Mouse (Mus musculus) retina, postnatal 1 day (tissue): ENCODE data around the gene Lnpep.
"Not testable (repeated sequence)": the region's sequence is repeated elsewhere in the genome, so short reads cannot be mapped to it uniquely, and the experiment has no call there.

Source experiments
- DNase-seq: peaks from one replicate; pipeline ENCODE4 v3.0.0-alpha.2; 2012

Gene Lnpep

DNA sequence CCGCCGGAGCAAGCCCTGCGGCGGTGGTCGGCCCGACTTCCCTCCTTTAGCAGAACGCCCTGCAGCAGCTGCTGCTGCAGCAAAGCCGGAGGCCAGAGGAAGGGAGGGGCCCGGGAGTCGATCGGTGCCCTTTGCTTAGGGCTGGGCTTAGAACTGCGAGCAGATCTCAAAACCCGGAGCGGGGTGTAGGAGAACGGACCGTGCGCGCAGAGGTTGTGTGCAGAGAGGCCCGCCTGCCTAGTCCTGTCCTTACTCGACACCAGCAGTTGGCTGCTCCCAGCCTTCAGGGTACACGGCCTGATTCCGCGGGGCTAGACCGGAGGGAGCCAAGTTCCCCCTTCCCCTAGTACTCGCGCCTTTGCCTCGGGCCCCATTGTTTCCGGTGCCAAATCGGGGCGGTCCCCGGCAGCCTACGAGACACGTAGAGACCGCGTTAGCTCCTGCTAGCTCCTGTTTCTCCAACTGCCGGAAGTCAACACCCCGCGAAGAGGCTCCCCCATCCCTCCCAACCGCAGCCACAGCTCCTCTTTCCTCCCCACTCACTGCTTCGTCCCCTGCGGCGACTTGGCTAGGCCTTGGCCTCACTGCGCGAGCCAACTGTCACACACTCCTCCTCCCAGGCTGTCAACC is at the start of gene Lnpep:
Gene Lnpep, minus strand, starts transcription at position 94 of the 630 bp plus-strand sequence.
- DNase-seq: peak; percentile 97

DNA sequence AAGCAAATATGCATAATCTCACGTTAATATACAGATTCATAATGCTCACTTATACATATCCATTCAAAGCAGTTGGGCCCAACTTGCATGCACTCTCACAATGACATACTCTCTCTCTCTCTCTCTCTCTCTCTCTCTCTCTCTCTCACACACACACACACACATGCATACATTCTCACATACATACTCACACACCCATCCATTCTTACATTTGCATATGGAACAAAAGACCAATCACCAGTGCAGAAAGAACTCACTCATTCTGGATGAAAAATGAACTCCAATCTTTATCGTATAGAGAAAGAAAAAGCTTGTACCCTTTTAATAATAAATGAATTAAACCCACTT is 31.0 kb upstream of the Lnpep start:
- DNase-seq: no peak

DNA sequence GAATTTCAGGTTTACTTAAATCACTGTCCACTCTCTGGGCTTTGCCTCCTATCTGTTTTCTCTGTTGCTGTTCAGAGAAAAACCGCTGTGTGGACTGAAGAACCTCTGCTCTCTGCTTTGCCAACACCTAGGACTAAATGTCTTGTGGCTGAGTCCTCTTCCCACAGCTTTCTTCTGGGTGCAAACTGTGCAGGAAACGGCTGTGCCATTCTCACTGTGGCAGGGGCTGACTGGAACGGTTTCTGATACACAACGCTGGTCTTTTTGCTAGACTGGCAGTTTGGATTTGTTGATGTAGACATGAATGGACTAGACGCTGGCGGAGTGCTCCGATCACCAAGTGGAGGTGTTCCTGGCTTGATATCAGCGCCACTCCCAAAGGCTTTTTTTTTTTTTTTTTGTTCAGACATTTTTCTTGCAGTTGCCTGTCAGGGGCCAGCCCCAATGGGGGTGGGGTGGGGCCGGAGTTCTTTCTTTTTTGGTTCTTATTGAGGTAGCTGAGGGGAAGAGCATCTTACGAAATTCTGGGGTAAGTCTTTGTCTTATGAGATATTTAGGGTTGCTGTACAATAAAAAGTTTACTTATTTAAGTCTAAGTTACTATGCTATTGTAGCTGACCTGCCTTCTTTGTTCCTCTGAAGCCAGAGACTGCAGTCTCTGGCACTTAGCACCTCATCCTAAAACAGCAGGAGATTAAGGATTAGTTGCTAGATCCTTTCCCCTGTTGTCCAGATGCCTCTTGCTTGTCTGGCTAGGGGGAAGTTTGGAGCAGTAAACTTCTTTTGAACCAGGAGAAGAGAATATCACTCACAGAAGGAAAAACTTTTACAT is 30.4 kb upstream of the Lnpep start:
- peak; percentile 20 for DNase-seq

DNA sequence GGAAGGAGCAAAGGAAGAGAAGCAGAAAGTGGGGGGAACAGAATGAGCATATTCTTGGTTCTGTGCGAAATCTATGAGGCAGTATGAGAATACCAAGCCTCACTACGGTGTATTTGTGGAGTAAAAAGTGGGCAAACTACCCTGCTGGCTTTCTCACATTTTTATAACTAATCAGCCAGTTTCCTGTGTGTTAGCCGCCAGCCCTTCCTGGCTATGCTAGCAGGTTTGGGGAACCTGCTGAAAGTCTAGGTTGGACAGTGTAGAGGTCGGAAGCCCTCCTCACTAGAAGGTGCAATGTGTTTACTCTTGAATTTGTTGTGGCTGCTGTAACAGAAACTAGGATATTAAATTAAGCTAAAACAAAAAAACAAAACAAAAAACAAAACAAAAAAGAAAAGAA is 27.7 kb upstream of the Lnpep start:
- DNase-seq: no peak

DNA sequence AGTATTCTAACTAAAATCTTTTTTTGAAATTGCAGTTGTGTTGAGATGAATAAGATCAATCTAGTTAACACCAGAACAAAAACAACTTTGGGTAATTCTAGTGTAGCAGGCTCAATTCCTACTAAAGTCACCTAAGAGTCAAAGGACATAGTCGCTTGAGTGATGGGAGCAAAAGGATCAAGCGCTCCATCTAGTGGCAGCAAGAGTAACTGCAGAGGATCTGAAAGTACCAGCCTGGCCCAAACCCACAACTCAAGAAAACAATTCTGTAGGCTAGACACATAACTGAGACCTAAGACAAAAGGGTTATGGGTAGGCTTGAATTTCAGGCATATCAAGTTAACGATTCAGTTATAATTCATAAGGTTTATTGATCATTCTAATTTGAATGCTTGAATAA is 20.9 kb upstream of the Lnpep start:
- peak; percentile 72 for DNase-seq

DNA sequence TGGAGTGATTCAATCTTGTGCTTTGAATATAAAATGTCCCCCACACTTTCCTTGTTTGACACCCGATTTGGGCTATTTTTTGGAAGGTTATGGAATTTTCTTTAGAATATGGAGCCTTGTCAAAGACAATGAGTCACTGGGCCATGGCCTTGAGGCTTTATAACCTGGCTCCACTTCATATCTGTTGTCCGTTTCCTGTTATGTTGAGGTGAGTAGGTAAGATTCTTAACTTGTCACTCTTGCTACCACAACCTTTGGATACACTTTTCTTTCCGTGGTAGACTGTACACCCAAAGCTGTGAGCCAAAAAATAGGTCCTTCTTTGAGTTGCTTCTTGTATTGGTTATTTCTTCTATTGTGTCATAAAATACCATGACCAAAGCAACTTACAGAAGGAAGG is 12.5 kb upstream of the Lnpep start:
- no peak for DNase-seq

DNA sequence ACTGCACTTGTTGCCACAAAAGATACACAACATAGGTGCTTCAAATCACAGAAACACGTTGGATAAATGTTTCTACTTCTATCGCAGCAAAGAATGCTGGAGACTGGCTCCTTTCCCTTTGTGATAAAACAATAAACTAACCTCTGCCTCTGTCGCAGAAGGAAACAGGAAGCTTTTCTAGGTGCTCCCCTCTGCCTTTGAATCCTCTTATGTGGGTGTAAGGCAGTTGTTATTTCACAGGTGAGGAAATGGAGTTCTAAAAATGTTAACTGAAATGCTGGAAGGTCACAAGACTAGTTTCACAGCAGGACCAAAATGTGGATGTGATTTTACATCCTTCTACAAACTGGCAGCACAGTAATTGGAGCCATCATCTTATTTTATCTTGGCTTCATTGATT is 11.3 kb upstream of the Lnpep start:
- DNase-seq: no peak

DNA sequence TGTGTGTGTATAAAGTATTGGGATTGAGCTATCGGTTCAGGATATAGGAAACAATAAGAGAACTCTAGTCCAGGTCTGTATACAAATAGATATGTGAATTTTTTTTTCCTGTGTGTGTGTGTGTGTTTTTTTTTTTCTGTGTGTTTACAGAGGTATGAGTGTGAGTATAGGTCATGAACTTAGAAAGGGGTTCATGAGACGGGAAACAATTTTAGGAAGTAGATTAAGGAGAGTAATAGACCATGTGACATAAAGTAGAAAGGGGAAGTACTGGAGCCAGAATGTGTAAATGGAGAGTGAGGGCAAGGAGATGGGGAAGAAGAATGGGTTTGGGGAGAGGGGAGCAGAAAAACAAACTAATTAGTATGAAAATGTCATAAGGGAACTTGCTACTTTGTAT is 9.2 kb upstream of the Lnpep start:
- DNase-seq: no peak

DNA sequence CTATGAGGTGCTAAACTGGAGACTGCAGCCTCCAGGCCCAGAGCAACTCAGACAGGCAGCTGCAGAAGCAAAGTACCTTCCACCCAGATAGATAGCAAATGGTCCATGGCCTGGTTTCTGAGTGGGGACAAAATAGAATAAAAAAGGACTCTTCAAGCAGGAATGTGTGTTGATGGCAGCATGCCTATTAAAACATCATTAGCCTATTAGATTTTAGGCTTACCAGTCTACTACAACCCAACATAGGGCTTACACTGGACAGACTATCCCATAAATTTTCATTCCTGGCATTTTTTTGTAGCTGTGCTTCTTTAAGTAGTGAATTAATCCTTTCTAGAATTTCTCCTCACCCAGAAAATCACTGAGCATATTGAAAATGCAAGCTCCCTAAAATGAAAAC is 7.1 kb upstream of the Lnpep start:
- DNase-seq: no peak

DNA sequence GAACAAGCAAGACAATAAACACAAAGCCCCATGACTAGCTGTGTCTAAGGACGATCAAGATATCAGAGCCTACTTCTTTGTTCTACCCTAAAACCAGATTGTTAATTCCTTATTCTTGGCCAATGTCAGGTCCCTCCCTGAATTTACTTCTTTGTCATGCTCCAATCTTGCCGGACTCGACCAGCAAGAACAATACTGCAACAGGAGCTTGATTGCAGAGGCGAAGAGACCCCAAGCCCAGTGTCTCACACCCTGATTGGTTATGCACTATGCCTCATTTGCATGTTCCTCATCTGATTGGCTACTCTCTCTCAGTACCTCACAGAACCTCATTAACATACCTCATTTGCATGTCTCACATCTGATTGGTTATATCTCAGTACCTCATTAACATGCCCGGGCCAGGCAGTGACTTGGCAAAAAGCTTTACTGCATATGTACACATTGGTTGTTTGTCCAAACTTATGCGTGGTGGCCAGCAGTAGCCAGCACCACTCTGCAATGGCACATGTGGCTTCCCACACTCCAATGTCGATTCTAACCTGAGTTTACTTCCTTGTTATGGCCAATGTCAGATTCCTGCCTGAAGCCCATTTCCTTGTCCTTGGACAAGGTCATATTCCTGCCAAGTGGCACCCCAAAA is 3.5 kb upstream of the Lnpep start:
- not testable (repeated sequence) for DNase-seq

DNA sequence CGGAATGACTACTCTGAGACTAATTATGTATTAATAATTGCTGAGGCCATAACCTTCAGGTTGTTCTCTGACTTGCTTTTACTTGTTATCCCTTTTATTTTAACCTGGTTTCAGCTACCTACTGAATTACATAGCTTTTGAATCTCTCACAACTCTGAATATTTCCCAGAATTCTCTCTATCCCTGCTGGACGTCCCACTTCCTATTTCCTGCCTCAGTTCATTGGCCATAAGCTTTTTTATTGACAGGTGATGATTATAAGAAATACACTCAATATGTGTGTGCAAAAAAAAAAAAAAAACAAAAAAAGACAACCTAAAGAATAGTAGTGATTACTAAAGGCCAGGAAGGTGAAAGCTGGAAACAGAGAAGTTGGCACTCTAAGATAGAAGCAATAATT is 2.7 kb upstream of the Lnpep start:
- no peak for DNase-seq

DNA sequence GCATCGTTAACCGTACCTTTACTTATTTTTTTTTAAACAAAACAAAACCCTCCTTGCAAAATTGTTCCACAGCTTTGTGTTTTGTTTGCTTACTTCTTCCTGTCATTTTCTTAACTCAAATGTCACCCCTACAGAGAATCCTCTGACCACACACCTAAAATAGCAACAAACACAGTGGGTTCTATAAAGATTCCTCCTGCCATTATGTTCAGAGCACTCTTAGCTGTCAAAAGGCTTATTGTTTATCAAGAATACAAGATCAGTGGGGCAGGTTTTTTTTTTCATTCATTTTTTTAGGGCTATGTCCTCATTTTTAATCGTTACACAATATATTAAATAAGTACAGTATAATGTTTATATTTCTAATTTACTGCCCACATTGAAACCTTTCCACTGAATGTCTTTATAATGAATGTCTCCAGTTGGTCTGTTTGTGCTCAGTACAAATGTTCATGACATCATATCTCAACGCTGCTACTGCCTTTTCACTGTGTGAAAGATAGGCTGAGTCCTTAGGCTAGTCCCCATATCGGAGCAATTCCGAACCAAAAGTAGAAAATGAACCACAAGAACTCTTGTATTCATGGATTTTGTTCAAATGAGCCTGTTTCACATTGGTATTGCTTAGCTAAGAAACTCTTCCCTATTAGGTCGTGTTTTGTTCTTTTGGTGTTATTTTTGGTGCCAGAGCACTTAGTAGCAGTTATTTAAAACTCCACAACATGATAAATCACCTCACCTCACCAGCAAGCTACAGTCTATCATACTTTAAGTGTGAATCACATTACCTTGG is 1.2 kb upstream of the Lnpep start:
- peak; percentile 17 for DNase-seq

DNA sequence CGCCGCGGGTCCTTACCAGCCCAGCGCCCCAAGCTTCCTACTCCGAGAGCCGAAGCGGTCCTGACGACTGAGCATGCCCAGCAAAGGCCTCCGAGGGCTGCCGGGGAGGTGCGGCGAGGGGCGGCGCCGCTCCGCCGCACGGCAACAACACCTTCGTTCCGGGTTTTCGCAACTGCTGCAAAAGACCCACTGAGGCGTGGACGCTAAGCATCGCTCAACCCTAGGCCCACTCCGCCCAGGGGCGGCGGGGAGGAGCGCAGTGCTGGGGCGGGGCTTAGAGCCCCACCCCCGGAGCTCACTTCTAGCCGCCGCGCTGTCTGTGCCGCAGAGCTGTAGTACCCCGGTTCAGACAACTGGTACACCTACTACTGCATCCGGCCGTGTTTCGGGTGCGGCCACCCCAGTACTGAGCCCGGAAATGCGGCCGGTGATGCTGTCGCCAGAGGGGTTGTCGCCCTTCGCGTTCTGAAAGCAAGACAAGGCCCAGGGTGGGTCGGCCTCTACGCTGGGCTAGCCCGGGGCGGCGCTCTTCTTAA is 361 bp downstream of the Lnpep start:
- peak; percentile 98 for DNase-seq

DNA sequence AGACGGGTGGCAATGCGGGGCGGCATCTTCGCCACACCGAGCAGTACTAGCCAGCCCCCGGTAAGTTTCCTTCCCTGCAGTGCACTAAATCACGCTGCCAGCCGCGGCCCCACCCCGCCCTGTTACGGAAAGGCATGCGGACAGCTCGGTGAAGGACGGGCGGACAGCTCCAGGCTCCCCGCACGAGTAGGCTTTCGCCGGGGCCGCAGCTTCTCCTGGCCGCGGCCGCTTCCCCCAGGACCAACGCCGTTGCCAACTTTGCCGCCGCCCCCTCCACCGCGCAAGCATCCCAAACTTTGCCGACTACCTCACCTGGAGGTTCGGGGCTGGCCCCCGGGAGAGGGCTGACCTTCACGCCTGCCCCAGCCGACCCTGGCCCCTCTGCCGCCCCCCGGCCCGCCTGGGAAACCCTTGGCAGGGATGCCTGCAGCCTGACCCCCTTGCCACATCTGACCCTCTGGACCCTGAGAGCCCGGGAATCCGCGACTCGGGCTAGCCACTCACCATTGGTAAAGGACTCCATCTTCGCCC is 895 bp downstream of the Lnpep start:
- DNase-seq: no peak

DNA sequence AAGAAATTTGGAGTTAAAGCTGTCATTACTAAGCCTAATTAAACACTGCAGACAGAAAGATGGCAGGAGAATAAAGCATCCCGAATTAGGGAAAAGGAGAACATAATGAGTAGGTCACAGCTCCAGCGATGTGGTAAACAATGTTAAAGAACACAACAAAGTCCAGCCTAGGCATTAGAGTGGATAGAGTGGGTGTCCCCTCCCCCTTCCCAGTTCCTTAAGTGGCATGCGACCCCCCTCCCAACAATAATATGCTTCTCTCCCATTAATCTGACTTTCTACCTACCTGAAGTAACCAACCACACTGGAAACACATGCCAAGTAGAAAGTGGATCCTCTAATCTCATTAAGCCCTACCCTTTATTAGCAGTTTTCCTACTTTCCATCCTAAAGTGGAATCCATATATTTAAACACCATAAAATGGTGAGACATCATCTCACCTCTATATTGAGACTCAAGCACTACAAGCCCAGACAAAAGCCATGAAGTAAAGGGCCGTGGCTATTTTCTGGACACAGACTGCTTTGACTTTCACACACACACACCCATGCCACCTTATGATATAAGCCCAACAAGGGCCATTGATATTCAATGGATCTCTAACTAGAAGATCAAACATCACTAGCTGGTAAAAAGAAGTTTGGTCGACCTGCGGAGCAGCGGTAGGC is 1.5 kb downstream of the Lnpep start:
- DNase-seq: peak; percentile 12

DNA sequence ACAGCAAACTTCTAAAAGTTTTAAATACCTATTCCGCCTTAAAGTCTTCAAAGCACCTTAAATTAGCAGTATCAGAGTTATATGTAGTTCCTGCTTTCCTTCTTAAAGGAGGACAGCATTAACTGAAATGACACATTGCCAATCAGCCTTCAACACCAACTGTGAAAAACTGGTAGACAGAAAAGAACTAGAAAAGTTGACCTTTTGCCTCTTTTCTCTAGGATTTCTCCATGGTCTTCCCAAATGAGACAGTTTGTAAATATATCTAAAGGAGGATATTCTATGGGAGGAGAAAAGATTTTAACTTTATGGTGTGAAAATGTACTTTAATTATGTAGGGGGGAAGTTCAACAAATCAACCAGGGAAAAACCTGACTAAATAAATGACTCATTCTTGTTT is 2.3 kb downstream of the Lnpep start:
- no peak for DNase-seq

DNA sequence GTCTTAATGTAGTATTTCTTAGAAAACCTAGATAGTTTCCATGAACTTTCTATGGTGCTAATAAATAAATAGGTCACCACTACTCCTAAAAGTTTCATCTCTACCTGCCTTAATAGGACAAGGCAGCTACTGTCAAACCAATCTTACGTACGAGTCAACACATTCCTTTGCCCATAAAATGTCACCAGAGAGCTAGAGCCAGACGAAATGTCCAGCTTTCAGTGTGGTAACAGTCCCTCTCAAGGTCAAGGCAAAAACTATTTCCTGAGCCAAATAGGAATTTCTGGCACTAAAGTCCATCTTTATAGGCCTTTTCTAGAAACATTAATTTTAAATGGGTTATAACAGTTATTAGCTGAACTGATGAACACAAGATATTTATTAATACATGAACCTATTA is 3.3 kb downstream of the Lnpep start:
- no peak for DNase-seq

DNA sequence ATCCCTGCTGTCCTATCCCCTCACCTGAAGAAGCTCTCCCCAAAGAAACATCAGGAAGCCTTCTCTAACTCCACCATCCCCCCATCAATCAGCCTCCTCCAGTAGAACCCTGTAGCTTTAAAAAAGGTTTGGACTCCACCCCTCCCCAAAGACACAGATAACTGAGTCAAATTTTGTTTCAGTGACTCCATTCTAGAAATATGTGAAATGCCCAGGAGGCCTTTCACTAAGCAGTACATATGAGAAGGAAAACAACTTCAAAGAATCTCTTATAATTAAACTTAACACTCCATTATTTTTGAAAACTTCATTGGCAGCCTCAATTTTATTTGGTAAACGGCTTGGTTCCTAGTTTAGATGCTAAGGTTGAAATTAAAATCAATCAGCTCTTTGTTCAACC is 6.4 kb downstream of the Lnpep start:
- no peak for DNase-seq

DNA sequence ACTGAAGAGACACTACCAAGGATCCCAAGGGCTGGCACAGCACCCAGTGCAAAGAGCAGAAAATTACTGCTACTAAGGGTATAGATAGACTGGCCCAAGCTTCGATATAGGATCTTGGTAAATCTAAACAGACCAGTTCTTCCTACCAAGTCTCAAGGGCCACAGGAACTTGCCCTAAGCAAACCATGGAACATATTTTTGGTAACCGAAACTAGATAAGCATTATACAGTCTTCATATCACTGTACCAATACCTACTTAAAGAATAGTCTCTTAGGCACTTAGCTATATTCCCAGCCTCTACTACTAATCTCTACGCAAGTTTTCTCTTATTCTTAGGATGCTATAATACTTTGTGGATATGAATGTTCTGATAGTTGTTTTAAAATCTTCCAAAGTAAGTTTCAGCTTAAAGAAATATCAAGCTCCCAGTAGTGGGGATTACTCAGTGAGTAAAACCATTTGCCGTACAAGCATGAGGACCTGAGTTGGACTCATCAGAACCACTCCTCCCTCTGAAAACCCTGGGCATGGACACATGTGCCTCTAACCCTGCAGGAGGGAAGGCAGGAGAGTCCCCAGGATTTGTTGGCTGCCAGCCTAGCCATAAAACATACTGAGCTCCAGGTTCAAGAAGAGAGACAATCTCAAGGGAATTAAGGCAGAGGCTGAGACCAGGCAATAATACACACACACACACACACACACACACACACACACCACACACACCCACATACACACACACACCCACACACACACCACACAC is 7.2 kb downstream of the Lnpep start:
- no peak for DNase-seq

DNA sequence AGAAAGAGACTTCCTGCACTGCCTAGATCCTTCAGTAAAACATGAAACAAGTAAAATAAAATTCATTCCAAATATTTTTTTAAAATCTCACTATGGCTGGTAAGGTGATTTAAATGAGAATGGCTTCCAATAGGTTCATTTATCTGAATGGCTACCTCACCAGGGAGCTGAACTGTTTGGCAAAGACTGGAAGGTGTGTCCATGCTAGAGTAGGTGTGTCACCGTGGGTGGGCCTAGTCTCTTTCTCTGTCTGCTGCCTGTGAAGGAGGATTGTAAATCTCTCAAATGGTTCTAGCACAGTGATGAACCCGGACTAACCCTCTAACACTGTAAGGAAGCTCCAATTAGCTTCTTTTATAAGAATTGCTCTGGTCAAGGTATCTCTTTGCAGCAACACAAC is 12.5 kb downstream of the Lnpep start:
- no peak for DNase-seq

DNA sequence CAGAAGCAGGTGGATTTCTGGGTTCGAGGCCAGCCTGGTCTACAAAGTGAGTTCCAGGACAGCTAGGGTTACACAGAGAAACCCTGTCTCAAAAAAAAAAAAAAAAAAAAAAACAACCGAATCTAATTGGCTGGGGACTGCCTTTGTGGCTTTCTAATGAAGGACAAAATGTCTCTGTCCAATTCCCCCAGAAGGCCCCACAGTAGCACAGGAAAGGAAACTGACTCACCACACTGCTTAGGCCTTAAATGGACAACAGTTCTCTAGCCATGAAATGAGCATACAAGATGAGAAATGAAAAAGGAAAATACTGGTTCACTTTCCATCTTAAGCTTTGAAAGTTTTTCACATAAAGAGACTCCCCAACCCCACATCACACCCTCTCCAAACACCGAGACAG is 15.3 kb downstream of the Lnpep start:
- DNase-seq: no peak
